Mouse (Mus musculus) c-Kit-positive CD71-positive TER-119-positive erythroid progenitor cells, embryonic 14.5 days (primary cell): Measurements from ENCODE around the gene Ptpru.

Source experiments
- DNase-seq: peaks from one replicate; pipeline ENCODE4 v3.0.0-alpha.2; 2013; ENCODE audit warnings: low spot score

The Ptpru gene

GRCm38 (mm10) chr4:131837872-131838524, at the start of gene Ptpru:
TSS of gene Ptpru (minus strand) at chr4:131838288.
- peak; percentile 71 for DNase-seq

GRCm38 (mm10) chr4:131885376-131885775, 47.3 kb upstream of the Ptpru start:
- no peak for DNase-seq

GRCm38 (mm10) chr4:131883571-131883970, 45.5 kb upstream of the Ptpru start:
- no peak for DNase-seq

DNA sequence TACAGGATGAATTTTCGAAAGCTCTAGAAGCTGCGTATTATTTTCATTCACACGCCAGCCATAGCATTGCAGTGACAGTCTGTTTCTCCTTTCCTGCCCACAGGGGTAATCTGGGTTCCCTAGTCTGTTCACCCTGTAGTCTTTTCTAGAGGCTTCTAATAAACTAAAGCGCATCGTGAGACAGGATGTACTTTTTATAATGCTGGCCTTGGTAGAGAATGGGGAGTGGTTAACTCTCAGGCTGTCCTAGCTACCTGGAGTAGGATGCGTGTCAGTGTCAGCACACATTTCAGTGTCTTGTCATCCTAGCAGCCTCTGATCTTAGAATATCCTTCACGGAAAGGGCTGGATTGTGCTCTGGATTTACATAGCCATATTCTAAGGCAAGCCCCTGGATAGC, 43.2 kb upstream of the Ptpru start:
- no peak for DNase-seq

DNA sequence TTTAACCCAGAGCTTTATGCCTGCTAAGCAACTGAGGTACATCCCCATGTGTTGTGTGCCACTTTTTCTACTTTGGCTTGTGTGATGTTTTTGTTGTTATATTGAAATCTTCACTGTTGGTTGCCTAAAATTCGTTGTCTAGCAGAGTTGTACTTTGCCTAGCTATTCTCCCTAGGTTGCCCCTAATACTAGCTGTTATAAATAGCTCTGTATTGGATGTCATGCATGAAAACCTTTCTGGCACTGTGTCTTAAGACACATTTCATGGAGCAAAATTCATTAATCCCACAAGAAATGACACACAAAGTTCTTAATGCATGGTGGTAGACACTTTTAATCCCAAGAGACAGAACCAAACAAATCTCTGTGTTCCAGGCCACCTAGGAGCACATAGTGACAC, 41.6 kb upstream of the Ptpru start:
- DNase-seq, result no peak

DNA sequence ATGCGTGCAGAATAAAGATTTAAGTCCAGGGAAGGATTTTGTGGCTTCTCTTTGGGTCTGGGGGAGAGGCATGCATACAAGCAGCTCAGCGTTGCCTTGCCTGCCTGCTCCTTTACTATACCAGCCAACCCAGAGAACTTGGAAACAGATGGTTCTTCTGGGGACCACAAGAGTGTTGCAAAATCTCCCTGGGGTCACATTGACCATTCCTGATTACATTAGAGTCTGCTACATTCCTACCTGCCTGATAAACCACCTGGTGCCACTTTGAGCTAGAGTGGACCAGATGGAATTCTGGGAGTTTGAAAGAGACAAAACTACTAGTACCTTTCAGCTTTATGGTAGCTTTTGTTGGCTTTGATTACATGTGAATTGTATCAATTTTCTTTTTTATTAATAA, 38.7 kb upstream of the Ptpru start:
- DNase-seq, result no peak

GRCm38 (mm10) chr4:131875242-131875641, 37.2 kb upstream of the Ptpru start:
- no peak for DNase-seq

DNA sequence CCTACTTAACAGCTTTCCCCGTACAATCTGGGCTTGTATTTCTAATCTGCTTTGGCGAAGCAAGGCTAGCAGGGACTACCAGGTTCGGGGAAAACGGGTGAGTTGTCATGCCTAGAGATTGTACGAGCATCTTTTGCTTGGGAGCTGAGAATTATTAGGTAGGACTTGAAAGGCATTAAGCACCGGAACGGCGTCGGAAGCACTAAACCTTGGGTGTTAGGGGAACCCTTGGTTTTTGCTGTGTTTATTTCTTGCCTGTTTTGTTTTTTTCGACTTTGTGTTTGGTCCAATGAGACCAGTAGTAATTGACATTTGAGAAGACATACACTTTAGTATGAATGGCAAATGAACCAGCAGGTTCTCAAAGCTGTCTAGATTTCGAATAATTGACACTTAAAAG, 36.5 kb upstream of the Ptpru start:
- DNase-seq, result no peak

- peak; percentile 54 for DNase-seq
Observed at GRCm38 (mm10) chr4:131874169-131874536, 36.1 kb upstream of the Ptpru start.

GRCm38 (mm10) chr4:131873293-131874168, 35.4 kb upstream of the Ptpru start, which contains the start of gene Srsf4:
TSS of gene Srsf4 (plus strand) at chr4:131873617.
- peak; percentile 94 for DNase-seq

DNA sequence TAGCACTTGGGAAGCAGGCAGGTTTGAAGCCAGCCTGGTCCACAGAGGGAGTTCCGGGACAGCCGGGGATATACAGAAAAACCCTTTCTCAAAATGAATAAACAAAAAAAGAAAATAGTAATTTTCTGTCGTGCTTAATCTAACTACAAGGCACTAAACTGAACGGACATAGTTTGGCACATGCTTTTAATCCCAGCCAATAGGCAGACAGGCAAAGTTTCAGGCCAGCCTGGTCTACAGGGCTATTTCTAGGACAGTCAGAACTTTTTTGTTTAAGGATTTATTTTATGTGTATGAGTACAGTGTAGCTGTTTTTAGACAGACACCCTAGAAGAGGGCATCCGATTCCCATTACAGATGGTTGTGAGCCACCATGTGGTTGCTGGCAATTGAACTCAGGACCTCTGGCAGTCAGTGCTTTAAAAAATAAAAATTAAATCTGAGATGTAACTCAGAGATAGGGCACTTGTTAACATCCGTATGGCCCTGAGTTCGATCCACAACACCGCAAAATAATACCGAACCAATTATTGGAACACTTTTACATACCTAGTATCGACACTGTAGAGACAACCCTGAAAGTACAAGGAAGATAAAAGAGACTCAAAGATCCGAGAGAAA, 34.7 kb upstream of the Ptpru start:
- DNase-seq, result peak; percentile 33

DNA sequence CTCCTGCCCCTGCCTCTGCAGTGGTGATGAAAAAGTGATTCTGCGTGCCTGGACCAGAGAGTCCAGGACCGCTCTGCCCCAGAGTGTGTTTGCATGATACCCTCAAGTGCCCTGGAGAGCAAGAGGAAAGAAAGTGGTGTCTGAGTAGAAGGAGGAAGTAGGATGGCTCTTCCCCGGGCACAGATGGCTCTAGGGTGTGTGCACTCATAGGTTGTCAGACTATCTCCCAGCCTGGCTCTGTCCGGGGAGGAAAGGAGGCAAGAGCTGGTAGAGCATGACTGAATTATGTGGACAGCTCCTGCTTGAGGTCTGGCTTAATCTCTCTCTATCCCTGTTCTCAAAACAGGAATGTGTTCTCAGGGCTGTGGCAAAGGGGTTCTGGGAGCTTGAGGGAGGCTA, 23.3 kb upstream of the Ptpru start:
- DNase-seq, result no peak

DNA sequence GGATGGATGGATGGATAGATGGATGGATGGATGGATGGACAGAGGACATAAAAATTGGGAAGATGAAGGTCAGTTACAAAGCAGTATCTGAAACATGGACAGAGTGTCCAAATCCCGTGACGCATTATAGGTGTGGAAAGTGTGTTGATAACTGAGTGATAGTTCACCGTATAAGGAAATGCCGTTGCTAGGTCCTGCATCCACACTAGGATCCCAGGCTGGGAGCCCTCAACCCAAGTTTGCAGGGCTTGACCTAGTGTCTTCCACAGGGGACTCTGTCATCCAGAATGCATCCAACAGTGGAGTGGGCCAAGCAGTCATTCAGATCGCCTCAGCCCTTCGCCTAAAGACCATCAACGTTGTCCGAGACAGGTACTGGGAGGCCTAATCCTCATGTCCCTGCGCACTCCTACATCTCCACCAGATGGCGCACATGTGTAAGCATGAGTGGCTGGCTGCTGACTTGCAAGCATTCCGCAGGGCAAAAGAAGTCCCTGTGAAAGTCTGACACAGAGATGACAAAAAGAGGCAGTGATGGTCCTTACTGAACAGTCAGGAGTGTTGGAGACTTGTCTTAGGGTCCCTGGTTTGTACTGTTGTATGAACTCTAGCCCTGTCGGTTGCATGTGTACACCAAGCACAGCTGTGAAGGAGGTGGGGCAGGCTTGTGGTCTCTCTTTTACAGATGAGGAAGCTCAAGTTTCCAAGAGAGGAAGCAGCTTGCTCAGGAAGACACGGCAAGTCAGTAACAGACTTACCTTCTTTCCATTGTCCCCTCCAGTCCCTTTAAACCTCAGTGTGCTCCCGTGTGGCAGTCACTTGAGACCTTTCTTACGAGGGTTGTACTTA, 22.6 kb upstream of the Ptpru start:
- DNase-seq, result peak; percentile 74

GRCm38 (mm10) chr4:131854950-131855349, 16.9 kb upstream of the Ptpru start:
- DNase-seq, result no peak

DNA sequence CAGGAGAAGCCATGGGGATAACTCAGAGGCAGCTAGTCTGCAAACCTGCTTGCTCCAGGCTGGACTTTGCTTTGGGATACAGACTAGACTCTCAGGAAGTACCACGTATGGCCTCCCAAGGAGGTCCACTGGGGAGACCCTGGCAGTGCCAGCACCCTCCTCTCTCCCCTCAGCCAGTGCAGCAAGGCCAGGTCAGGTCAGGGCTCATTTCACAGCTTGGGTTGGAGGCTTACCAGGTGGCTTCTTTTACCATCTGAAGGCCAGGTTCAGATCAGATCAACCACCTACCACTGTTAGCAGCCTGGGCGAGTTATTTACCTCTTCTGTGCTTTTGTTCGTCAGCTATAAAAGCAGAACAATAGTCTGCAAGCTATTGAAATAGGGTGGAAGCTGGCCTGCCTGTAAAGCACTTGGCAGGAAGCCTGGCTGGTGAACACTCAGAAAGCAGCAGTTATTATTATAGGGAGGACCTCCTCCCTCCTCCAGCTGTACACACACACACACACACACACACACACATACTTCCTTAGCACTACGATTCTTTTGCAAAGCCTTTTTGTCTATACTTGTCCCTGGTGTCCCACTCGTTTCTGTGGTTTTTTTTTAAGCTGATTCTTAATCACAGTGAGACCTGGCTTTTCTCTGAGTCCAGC, 12.0 kb upstream of the Ptpru start:
- no peak for DNase-seq

DNA sequence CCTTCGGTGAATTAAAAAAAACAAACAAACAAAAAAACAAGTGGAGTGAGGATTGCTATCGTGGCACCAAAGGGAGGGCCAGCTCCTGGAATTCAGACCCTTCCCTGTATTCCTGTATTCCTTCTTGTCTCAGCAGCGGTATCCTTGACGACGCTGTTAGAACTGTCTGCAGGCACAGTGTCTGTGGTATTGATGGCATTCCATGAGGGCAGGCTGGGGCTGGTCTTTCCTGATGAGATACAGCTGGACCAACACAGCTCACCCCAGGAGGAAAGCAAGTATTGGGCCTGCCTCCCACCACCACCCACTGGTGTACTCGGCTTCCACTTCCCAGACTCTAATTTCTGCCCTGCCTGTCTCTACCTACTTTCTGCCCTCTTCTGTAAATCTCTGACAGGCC, 10.0 kb upstream of the Ptpru start:
- no peak for DNase-seq

- no peak for DNase-seq
Observed at GRCm38 (mm10) chr4:131845991-131846778, 8.1 kb upstream of the Ptpru start.

DNA sequence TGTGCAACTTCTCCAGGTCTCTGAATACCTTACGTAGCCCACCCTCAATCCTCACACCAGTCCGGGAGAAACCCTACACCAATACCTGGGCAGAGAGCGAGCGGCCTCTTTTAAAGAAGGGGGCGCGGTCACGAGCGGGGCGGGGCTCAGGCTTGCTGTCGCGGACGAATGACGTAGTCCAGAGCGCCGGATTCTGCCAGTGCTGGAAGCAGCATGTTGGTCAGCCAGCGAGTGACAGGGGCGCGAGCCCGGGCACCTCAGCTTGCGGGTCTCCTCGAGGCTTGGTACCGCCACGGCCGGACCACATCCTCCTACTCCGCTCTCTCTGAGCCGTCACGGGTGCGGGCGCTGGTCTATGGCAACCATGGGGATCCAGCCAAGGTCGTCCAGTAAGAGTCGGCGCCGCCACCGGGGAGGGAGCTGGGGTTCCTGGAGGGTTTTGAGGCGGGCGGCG, 5.2 kb upstream of the Ptpru start, which contains the start of gene Mecr:
Gene Mecr (plus strand): TSS at position 181 of the 454 bp plus-strand sequence.
- DNase-seq, result peak; percentile 89

DNA sequence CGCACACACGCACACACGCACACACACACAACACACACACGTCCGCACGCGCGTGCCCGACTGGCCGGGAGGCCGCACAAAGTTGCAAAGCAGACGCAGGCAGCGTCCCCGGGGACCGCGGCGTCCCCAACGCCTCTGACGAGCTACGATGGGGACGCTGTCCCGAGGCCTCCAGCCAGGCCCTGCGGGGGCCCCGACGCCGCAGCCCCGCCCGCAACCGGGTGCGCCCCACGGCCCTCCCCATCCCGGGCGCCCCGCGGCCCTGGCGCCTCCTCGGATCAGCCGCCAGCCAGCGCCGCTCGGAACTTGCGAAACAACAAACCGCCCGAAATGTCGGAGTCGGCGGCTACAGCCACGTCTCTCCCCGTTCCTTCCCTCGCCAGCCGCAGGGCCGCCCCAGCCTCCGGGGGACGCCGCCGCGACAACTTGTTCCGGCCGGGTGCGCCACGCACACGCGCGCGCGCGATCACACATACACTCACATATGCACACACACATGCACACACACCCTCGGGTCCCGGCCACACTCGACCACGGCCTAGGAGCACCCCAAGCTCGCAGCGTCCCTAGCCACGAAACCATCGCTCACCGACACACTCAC, 1.1 kb downstream of the Ptpru start:
- no peak for DNase-seq

DNA sequence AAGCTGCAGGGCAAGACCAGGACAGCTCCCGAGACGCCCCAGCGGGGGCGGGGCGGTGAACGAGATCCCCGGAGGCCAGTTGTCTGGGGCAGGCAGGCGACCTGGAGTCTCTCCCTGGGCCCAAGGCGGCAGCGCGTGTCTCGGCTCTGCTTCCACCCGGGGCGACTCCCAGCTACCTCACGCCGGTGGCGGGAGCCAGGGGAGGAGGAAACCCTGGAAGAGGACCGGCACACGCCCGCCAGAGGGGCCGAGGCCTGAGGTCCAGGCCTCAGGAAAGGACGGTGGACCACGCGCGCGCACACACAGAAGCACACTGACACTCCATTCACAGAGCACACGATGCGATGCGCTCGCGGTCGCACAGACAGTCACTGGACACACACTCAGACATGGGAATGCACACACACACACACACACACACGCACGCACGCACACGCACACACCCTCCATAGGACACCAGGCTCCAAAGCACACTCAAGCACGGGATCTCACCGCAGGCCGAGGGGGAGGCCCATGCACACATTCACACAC, 1.7 kb downstream of the Ptpru start:
- no peak for DNase-seq
